Mouse (Mus musculus) retina, postnatal 7 days (tissue): ENCODE measurements at regions not wholly inside any gene's neighbourhood (a gene's known extent, or its start where the extent isn't known, plus 50 kb on each side); places are given as distances from the start of the nearest gene placed in this dataset.
"Not testable (repeated sequence)": the region's sequence is repeated elsewhere in the genome, so short reads cannot be mapped to it uniquely, and the experiment has no call there.

Experiments
- DNase-seq: peaks from one replicate; pipeline ENCODE4 v3.0.0-alpha.2; 2012; ENCODE audit warnings: low read depth, low spot score

GRCm38 (mm10) chr15:19458485-19458884, 639.7 kb downstream of the Cdh10 start:
- DNase-seq = no peak

DNA sequence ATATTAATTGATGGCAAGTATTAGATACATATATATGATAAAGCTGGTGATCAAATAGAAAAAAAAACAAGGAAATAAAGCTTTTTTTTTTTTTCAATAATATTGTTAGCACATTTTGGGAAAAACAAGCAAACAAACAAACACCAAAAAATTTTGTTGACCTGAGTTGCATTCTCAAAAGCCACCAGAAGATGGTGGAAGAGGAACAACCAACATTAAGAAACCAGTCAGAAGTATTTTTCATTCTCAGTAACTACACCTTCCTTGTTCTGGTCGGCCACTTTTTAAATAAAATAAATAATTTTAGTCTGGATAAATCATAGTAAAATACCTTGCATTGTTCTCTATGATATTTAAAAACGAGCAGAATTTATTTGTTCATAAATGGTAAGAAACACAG, 654.8 kb downstream of the Cdh10 start:
- peak; percentile 4 for DNase-seq

DNA sequence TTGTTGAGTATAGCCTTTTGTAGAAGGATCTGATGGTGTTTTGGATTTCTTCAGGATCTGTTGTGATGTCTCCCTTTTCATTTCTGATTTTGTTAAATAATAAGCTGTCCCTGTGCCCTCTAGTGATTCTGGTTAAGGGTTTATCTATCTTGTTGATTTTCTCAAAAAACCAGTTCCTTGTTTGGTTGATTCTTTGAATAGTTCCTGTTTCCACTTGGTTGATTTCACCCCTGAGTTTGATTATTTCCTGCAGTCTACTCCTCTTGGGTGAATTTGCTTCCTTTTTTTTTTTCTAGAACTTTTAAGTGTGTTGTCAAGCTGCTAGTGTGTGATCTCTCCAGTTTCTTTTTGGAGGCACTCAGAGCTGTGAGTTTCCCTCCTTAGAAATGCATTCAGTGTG, 674.8 kb downstream of the Cdh10 start:
- not testable (repeated sequence) for DNase-seq

DNA sequence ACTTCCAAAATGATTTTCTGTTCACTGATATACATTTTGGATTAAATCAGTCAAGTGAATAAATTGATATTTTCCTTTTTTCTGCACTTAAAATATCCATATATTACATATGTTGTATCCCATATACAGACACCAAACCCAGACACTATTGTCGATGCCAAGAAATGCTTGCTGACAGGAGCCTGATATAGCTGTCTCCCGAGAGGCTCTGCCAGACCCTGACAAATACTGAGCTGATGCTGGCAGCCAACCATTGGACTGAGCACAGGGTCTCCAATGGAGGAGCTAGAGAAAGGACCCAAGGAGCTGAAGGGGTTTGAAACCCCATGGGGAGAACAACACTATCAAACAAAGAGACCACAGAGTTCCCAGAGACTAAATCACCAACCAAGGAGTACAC, 700.6 kb downstream of the Cdh10 start:
- no peak for DNase-seq

DNA sequence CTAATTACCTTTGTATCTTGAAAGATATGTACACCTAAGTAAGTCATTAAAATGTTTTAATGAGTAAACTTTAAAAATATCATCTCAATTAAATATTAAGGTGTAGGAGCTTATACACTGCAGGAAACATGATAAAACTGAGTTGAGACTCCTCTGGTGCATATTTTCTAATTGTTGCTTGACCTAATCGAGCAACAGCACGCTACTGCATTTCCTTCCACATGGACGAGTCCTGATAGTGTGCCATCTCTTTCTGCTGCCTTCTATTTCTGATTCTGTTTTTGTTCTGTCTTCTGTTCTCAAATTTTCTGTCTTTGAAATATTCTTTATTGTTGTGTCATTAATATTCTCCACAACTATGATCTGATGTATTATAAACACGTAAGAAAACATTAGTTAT, 721.9 kb downstream of the Cdh10 start:
- DNase-seq = no peak

- no peak for DNase-seq
These were observed 731.0 kb downstream of the Cdh10 start for GRCm38 (mm10) chr15:19549757-19550156.

DNA sequence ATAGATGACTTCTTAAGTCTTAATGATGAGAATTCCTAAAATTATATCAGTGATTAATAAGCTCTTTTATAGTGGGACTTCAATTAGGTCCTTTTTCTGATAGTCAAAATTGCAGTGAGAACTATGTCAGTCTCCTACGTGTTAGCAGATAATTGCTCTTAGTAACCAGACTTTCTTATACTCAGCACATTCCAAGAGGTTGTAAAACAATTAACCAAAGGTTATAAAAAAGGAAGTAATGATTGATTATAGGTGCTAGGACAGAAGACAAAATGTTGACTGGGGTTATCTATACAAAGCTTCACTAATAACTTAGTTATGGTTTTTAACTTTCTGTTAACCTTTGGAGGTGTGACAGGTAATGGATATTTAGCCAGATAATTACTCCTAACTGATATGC, 766.0 kb downstream of the Cdh10 start:
- DNase-seq = no peak

GRCm38 (mm10) chr15:19585281-19585680, 766.5 kb downstream of the Cdh10 start:
- DNase-seq = no peak

GRCm38 (mm10) chr15:19593746-19594145, 775.0 kb downstream of the Cdh10 start:
- no peak for DNase-seq

DNA sequence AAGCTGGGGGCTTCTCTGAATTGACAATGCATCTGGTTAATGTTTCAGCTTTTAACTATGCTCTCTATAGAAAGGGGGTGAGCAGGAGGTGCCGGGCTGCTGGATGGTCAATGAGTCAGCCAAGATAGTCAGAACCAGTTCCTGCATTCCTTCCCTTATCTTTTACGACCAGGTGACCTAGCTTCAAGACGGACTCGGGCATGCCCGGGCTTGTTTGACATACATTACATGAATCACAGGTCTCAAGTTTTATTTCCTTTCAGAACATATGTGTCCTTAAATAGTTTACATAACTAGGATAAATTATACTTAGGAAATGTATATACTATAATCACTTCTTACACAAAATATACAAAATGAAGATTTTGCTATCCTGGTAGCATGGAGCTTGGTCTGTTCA, 803.6 kb downstream of the Cdh10 start:
- not testable (repeated sequence) for DNase-seq

DNA sequence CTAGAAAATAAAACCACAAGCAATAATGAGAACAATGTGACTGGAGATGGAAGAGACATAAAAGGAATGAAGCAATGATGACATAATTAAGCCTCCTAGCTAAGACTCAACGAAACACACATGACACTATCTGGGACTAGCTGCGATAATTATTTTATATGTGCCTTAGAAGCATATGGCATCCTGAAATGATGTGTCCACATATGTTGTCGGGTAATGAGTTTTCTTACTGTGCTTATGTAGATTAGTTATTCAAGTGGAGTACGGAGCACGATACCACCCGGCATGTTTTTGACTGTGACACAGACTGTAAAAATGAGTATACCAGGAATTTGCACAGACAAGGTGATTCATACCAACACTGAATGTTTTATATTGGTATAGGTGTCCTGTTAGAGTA, 781.7 kb upstream of the Cdh12 start:
- no peak for DNase-seq

GRCm38 (mm10) chr15:19675545-19675944, 773.5 kb upstream of the Cdh12 start:
- DNase-seq = no peak

- DNase-seq = no peak
These were observed 761.8 kb upstream of the Cdh12 start for GRCm38 (mm10) chr15:19687239-19687638.

- no peak for DNase-seq
These were observed 737.3 kb upstream of the Cdh12 start for GRCm38 (mm10) chr15:19711764-19712163.
